Mouse (Mus musculus): ENCODE measurements at regions not wholly inside any gene's neighbourhood (a gene's known extent, or its start where the extent isn't known, plus 50 kb on each side); places are given as distances from the start of the nearest gene placed in this dataset.

DNA sequence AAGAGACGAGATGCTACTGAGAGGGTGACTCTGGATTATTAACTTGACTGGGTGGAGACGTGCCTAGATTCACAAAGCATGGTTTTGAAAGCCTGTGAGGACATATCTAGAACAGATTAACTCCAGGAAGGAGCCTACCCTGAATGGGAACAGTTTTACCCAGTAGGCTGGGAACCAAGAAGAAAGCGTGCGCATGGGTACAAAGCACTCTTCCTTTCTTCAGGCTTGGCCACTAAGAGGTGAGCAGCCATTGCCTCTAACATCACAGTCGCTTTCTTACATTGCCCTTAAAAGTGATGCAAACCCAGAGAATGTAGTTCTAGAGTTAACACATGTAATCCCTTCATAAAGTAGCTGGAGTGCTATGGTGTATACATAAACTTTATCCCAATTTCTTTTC lies 414.0 kb downstream of the Efna5 start:
- TF ChIP-seq EP300 (IDR thresholded peaks at IDR 0.05; ENCODE audit: low read depth), result no peak
- TF ChIP-seq CTCF (IDR thresholded peaks at IDR 0.05; ENCODE audit: low read depth), result no peak

Data from liver, postnatal 0 days (tissue).